ENCODE assay signal across 8 mouse cellular contexts in the genomic region with DNA sequence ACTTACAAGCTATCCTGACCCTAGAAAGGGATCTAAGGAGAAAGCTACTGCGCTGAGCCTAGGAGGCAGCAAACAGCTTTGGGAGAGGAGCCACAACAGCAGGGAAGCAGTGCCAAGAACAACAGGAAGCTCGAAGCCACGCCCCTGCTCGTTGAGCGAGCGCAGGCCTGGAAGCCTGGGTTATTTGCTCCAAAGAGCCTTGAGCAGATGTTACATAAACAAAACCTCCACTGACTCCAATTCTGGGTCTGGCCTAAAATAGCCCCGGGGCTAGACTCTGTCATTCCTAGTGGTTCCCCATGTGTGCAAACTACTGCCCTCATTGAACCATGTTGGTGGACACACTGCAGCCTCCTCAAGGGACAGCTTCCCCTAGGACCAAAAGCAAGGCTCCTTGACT.
A peak's percentile ranks its signal among the peaks of the same experiment; 100 is the strongest.
DNase-seq lines count a peak whose midpoint lies in the region; ATAC-seq and TF ChIP-seq lines count a peak whose summit lies in the region.

No protein-coding gene starts in this region.

- no peak overlapping the region for H3K9ac ChIP-seq in forebrain, postnatal 0 days
- no peak overlapping the region for H3K9ac ChIP-seq in liver, embryonic 13.5 days
- peak overlapping the region; percentile 58 for H3K9ac ChIP-seq in neural tube, embryonic 13.5 days

- peak overlapping the region; percentile 33 for H3K4me2 ChIP-seq in forebrain, postnatal 0 days (ENCODE audit: low read depth)
- no peak overlapping the region for H3K4me2 ChIP-seq in liver, embryonic 13.5 days
- peak overlapping the region; percentile 45 for H3K4me2 ChIP-seq in neural tube, embryonic 13.5 days

- H3K9me3 ChIP-seq in forebrain, postnatal 0 days (ENCODE audit: low read length), result no peaks in the 10 kb centered on the region
- H3K9me3 ChIP-seq in liver, embryonic 13.5 days (replicated peaks), result no peaks in the 10 kb centered on the region
- H3K9me3 ChIP-seq in neural tube, embryonic 13.5 days, result no peaks in the 10 kb centered on the region

- 3% methylated on average over 7 of the region's 7 CpGs for WGBS in forebrain, postnatal 0 days
- 7% methylated on average over 7 of the region's 7 CpGs for WGBS in liver, embryonic 13.5 days (ENCODE audit: insufficient replicate concordance)
- 1% methylated on average over 7 of the region's 7 CpGs for WGBS in neural tube, embryonic 13.5 days

- peak; percentile 83 for ATAC-seq in forebrain, postnatal 0 days
- ATAC-seq in liver, embryonic 13.5 days (ENCODE audit: low read depth), result no peak; the same call in 1 of the 2 replicates
- ATAC-seq in neural tube, embryonic 13.5 days (ENCODE audit: low read depth), result peak; percentile 55

- DNase-seq in ES-CJ7 (ENCODE audit: low read depth, low spot score), result peak; percentile 72
- DNase-seq in cerebellum, adult 18-20 months, result peak; percentile 31 to 34
- DNase-seq in forebrain, postnatal 0 days, result peak; percentile 77
- peak; percentile 93 for DNase-seq in heart, postnatal 10 days
- DNase-seq in kidney, postnatal 4 days, result peak; percentile 89 to 93
- DNase-seq in liver, embryonic 13.5 days, result no peak
- peak; percentile 50 for DNase-seq in thymus, postnatal 4 days

- TF ChIP-seq CTCF in forebrain, postnatal 0 days (IDR thresholded peaks at IDR 0.05; ENCODE audit: low read depth), result peak; percentile 25; the same call in 1 of the 2 replicates

- H3K4me1 ChIP-seq in forebrain, postnatal 0 days (ENCODE audit: insufficient read depth), result no peaks in the 10 kb centered on the region
- no peaks in the 10 kb centered on the region; the same call in 1 of the 2 replicates for H3K4me1 ChIP-seq in liver, embryonic 13.5 days (replicated peaks)
- H3K4me1 ChIP-seq in neural tube, embryonic 13.5 days (replicated peaks), result peaks cover 16% of the 10 kb centered on the region

- no peaks in the 10 kb centered on the region for H3K27me3 ChIP-seq in forebrain, postnatal 0 days (ENCODE audit: insufficient read depth, low read length)
- no peaks in the 10 kb centered on the region for H3K27me3 ChIP-seq in liver, embryonic 13.5 days
- H3K27me3 ChIP-seq in neural tube, embryonic 13.5 days, result peaks cover 9% of the 10 kb centered on the region

- intact Hi-C loops in heart, postnatal 10 days (cut with DNase I), result loop anchor here (2.0 to 10.0 kb wide), 4 partner anchors 350 to 480 kb away; no protein-coding TSS in a partner anchor

- H3K36me3 ChIP-seq in forebrain, postnatal 0 days (ENCODE audit: insufficient read depth), result no peaks in the 10 kb centered on the region
- no peaks in the 10 kb centered on the region for H3K36me3 ChIP-seq in liver, embryonic 13.5 days
- H3K36me3 ChIP-seq in neural tube, embryonic 13.5 days, result no peaks in the 10 kb centered on the region

- H3K4me3 ChIP-seq in forebrain, postnatal 0 days (ENCODE audit: low read depth, low read length), result no peak overlapping the region
- no peak overlapping the region for H3K4me3 ChIP-seq in liver, embryonic 13.5 days (replicated peaks)
- H3K4me3 ChIP-seq in neural tube, embryonic 13.5 days, result no peak overlapping the region

- H3K27ac ChIP-seq in forebrain, postnatal 0 days (ENCODE audit: low read depth, low read length), result no peak overlapping the region
- 0 out of 2 replicates have a peak overlapping the region, but pooled peaks have one; percentile 20 for H3K27ac ChIP-seq in liver, embryonic 13.5 days
- peak overlapping the region; percentile 74 for H3K27ac ChIP-seq in neural tube, embryonic 13.5 days (replicated peaks)
